Mouse (Mus musculus): ENCODE results near the gene Sstr5. TPM values are rescaled to one million over a fixed set of nuclear protein-coding genes. Genes with fewer than 3 reads are reported as not detected.

Sstr5 gene
- polyA plus RNA-seq, 1 experiment from 2014 or later = not detected

DNA sequence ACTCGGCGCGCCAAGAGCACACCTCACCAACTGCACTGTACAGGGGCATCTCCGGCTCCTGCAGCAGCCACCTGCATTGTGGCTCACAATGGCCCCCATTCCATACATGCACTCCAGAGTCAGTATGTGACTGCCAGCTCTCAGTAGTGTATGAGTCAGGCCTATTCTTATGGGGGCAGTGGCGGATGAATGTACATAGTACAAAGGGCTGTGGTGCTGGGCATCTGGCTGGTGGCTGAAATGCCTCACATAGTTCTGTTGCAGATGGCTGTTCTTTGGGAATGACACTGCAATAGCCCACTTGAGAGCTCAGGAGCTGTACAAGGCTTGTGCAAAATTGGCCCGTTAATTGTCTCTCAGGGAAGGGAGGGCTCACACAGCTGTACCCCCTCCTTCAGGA lies 15.0 kb downstream of the Sstr5 start:
- Histone ChIP-seq H3K9ac (replicated peaks; ENCODE audit: low read depth, low read length) (no peak overlapping the region), H3K4me3 (ENCODE audit: low read depth, low read length) (no peak overlapping the region), H3K4me2 (replicated peaks; ENCODE audit: low read depth, low read length) (no peak overlapping the region), H3K27ac (ENCODE audit: low read length) (no peak overlapping the region), H3K4me1 (ENCODE audit: control insufficient read depth, insufficient read depth, low read length) (no peaks in the 10 kb centered on the region), H3K36me3 (ENCODE audit: control insufficient read depth, insufficient read depth, low read length) (no peaks in the 10 kb centered on the region), H3K27me3 (ENCODE audit: control insufficient read depth, insufficient read depth, low read length) (no peaks in the 10 kb centered on the region), H3K9me3 (ENCODE audit: control insufficient read depth, low read depth, low read length) (no peaks in the 10 kb centered on the region)
- no peak for ATAC-seq (ENCODE audit: insufficient number of reproducible peaks, insufficient read depth, low FRiP score, low read depth)
- WGBS = 82% methylated on average over 6 of the region's 6 CpGs

GRCm38 (mm10) chr17:25480820-25481219 lies 16.3 kb downstream of the Sstr5 start:
- H3K36me3 ChIP-seq (ENCODE audit: control insufficient read depth, insufficient read depth, low read length) = no peaks in the 10 kb centered on the region
- H3K4me1 ChIP-seq (ENCODE audit: control insufficient read depth, insufficient read depth, low read length) = 0 out of 2 replicates have a peak, but pooled peaks cover 2% of the 10 kb centered on the region
- no peak for ATAC-seq (ENCODE audit: insufficient number of reproducible peaks, insufficient read depth, low FRiP score, low read depth)
- H3K4me3 ChIP-seq (ENCODE audit: low read depth, low read length) = no peak overlapping the region
- WGBS = 46% methylated on average over 4 of the region's 4 CpGs
- no peak overlapping the region for H3K27ac ChIP-seq (ENCODE audit: low read length)
- H3K9me3 ChIP-seq (ENCODE audit: control insufficient read depth, low read depth, low read length) = no peaks in the 10 kb centered on the region
- H3K9ac ChIP-seq (replicated peaks; ENCODE audit: low read depth, low read length) = no peak overlapping the region
- no peak overlapping the region for H3K4me2 ChIP-seq (replicated peaks; ENCODE audit: low read depth, low read length)
- no peaks in the 10 kb centered on the region for H3K27me3 ChIP-seq (ENCODE audit: control insufficient read depth, insufficient read depth, low read length)

GRCm38 (mm10) chr17:25480152-25480551 lies 16.9 kb downstream of the Sstr5 start:
- 65% methylated on average over 8 of the region's 8 CpGs for WGBS
- Histone ChIP-seq H3K27me3 (ENCODE audit: control insufficient read depth, insufficient read depth, low read length) (no peaks in the 10 kb centered on the region), H3K4me3 (ENCODE audit: low read depth, low read length) (no peak overlapping the region), H3K9me3 (ENCODE audit: control insufficient read depth, low read depth, low read length) (no peaks in the 10 kb centered on the region), H3K4me2 (replicated peaks; ENCODE audit: low read depth, low read length) (no peak overlapping the region), H3K9ac (replicated peaks; ENCODE audit: low read depth, low read length) (no peak overlapping the region), H3K27ac (ENCODE audit: low read length) (no peak overlapping the region), H3K4me1 (ENCODE audit: control insufficient read depth, insufficient read depth, low read length) (0 out of 2 replicates have a peak, but pooled peaks cover 2% of the 10 kb centered on the region), H3K36me3 (ENCODE audit: control insufficient read depth, insufficient read depth, low read length) (no peaks in the 10 kb centered on the region)
- ATAC-seq (ENCODE audit: insufficient number of reproducible peaks, insufficient read depth, low FRiP score, low read depth) = no peak

- no peak overlapping the region for H3K27ac ChIP-seq (ENCODE audit: low read length)
- no peak overlapping the region for H3K4me2 ChIP-seq (replicated peaks; ENCODE audit: low read depth, low read length)
- H3K4me1 ChIP-seq (ENCODE audit: control insufficient read depth, insufficient read depth, low read length) = 0 out of 2 replicates have a peak, but pooled peaks cover 6% of the 10 kb centered on the region
- no peak overlapping the region for H3K4me3 ChIP-seq (ENCODE audit: low read depth, low read length)
- H3K36me3 ChIP-seq (ENCODE audit: control insufficient read depth, insufficient read depth, low read length) = no peaks in the 10 kb centered on the region
- H3K9ac ChIP-seq (replicated peaks; ENCODE audit: low read depth, low read length) = no peak overlapping the region
- 40% methylated on average over 19 of the region's 19 CpGs for WGBS
- no peaks in the 10 kb centered on the region for H3K27me3 ChIP-seq (ENCODE audit: control insufficient read depth, insufficient read depth, low read length)
- no peak for ATAC-seq (ENCODE audit: insufficient number of reproducible peaks, insufficient read depth, low FRiP score, low read depth)
- H3K9me3 ChIP-seq (ENCODE audit: control insufficient read depth, low read depth, low read length) = no peaks in the 10 kb centered on the region
Measured at GRCm38 (mm10) chr17:25475946-25476744, 20.9 kb downstream of the Sstr5 start.

DNA sequence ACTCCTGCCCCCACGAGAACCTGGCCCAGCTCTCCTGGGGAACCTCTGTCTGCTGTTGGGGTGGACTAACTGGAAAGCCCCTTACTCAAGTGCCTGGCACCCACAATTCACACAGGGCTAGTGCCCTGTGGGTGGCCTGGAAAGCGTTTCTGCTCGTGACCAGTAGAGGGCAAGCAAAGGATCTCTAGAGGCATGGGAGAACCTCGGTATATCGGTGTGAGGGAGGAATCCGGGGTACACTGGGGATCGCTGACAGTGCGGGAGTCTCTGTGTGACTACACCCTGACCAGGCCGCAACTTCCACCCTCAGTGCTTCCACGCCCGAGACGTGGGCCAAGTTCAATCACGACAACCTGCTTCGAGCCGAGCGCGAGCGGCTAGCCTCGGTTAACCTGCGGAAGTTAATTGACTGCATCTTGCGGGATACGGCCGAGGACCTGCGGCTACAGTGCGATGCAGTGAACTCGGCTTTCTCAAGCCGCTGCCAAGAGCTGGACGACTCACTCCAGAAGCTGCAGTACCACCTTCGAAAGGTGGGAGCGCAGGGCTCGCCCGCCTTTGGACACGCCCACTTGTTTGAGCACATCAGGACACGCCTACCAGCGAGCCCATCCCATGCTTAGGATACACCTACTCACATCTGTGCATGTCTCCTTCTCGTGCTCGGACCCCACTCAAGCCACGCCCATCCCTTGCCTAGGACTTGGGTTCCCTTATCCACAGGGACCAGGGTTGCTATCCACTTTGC lies 22.6 kb downstream of the Sstr5 start:
- peak; percentile 73 for ATAC-seq (ENCODE audit: insufficient number of reproducible peaks, insufficient read depth, low FRiP score, low read depth)
- Histone ChIP-seq H3K4me3 (ENCODE audit: low read depth, low read length) (peak overlapping the region; percentile 33), H3K4me1 (ENCODE audit: control insufficient read depth, insufficient read depth, low read length) (0 out of 2 replicates have a peak, but pooled peaks cover 6% of the 10 kb centered on the region), H3K27me3 (ENCODE audit: control insufficient read depth, insufficient read depth, low read length) (no peaks in the 10 kb centered on the region), H3K9me3 (ENCODE audit: control insufficient read depth, low read depth, low read length) (no peaks in the 10 kb centered on the region), H3K27ac (ENCODE audit: low read length) (no peak overlapping the region), H3K4me2 (replicated peaks; ENCODE audit: low read depth, low read length) (peak overlapping the region; percentile 83), H3K36me3 (ENCODE audit: control insufficient read depth, insufficient read depth, low read length) (no peaks in the 10 kb centered on the region), H3K9ac (replicated peaks; ENCODE audit: low read depth, low read length) (no peak overlapping the region)
- WGBS = 2% methylated on average over 38 of the region's 38 CpGs

- Histone ChIP-seq H3K4me1 (ENCODE audit: control insufficient read depth, insufficient read depth, low read length) (0 out of 2 replicates have a peak, but pooled peaks cover 6% of the 10 kb centered on the region), H3K27me3 (ENCODE audit: control insufficient read depth, insufficient read depth, low read length) (no peaks in the 10 kb centered on the region), H3K4me2 (replicated peaks; ENCODE audit: low read depth, low read length) (no peak overlapping the region), H3K4me3 (ENCODE audit: low read depth, low read length) (no peak overlapping the region), H3K27ac (ENCODE audit: low read length) (no peak overlapping the region), H3K9ac (replicated peaks; ENCODE audit: low read depth, low read length) (no peak overlapping the region), H3K36me3 (ENCODE audit: control insufficient read depth, insufficient read depth, low read length) (no peaks in the 10 kb centered on the region), H3K9me3 (ENCODE audit: control insufficient read depth, low read depth, low read length) (no peaks in the 10 kb centered on the region)
- WGBS = 46% methylated on average over 14 of the region's 14 CpGs
- ATAC-seq (ENCODE audit: insufficient number of reproducible peaks, insufficient read depth, low FRiP score, low read depth) = no peak
Measured at GRCm38 (mm10) chr17:25472044-25472443, 25.0 kb downstream of the Sstr5 start.

GRCm38 (mm10) chr17:25471418-25471817 lies 25.7 kb downstream of the Sstr5 start:
- WGBS = 24% methylated on average over 8 of the region's 8 CpGs
- H3K9ac ChIP-seq (replicated peaks; ENCODE audit: low read depth, low read length) = no peak overlapping the region
- H3K4me3 ChIP-seq (ENCODE audit: low read depth, low read length) = no peak overlapping the region
- no peaks in the 10 kb centered on the region for H3K27me3 ChIP-seq (ENCODE audit: control insufficient read depth, insufficient read depth, low read length)
- no peak overlapping the region for H3K27ac ChIP-seq (ENCODE audit: low read length)
- H3K9me3 ChIP-seq (ENCODE audit: control insufficient read depth, low read depth, low read length) = no peaks in the 10 kb centered on the region
- no peak overlapping the region for H3K4me2 ChIP-seq (replicated peaks; ENCODE audit: low read depth, low read length)
- H3K36me3 ChIP-seq (ENCODE audit: control insufficient read depth, insufficient read depth, low read length) = no peaks in the 10 kb centered on the region
- no peak for ATAC-seq (ENCODE audit: insufficient number of reproducible peaks, insufficient read depth, low FRiP score, low read depth)
- 0 out of 2 replicates have a peak, but pooled peaks cover 6% of the 10 kb centered on the region for H3K4me1 ChIP-seq (ENCODE audit: control insufficient read depth, insufficient read depth, low read length)

DNA sequence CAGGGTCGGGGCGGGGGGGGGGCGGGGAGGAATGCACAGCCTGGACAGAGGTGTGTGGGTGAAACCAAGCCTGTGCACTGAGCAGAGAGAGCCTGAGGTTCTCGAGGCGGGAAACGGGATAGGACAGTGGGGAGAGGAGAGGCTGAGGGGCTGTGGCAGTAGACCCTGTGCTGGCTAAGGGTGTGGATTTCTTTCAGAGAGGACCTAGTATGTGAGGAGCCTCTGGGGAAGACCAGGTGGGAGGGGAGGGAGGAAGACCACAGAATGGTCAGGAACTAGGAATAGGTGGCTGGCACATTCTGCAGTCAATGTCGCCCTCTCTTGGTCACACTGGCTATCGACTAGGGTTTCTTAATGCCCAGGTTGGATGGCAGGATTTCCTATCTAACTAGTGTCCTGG lies 27.3 kb downstream of the Sstr5 start:
- Histone ChIP-seq H3K4me2 (replicated peaks; ENCODE audit: low read depth, low read length) (no peak overlapping the region), H3K9me3 (ENCODE audit: control insufficient read depth, low read depth, low read length) (no peaks in the 10 kb centered on the region), H3K36me3 (ENCODE audit: control insufficient read depth, insufficient read depth, low read length) (no peaks in the 10 kb centered on the region), H3K9ac (replicated peaks; ENCODE audit: low read depth, low read length) (no peak overlapping the region), H3K27me3 (ENCODE audit: control insufficient read depth, insufficient read depth, low read length) (no peaks in the 10 kb centered on the region), H3K4me1 (ENCODE audit: control insufficient read depth, insufficient read depth, low read length) (0 out of 2 replicates have a peak, but pooled peaks cover 4% of the 10 kb centered on the region), H3K27ac (ENCODE audit: low read length) (no peak overlapping the region), H3K4me3 (ENCODE audit: low read depth, low read length) (no peak overlapping the region)
- WGBS = 24% methylated on average over 8 of the region's 8 CpGs
- peak; percentile 16; the same call in 1 of the 2 replicates for ATAC-seq (ENCODE audit: insufficient number of reproducible peaks, insufficient read depth, low FRiP score, low read depth)

Measured in stomach, embryonic 14.5 days (tissue).